ENCODE assay signal across 25 mouse cellular contexts in genomic region chr9:70650260-70650659, GRCm38 (mm10).
"Had no signal": no experiment of that assay in that cellular context is flagged by ENCODE, and none has a peak within 500 bp of the region (broad histone marks: within the 10 kb centered on the region; RNA-seq: fewer than 3 reads in every experiment).

No protein-coding gene starts in this region.

- H3K4me1 ChIP-seq: lung, embryonic 15.5 days had no signal

- H3K27me3 ChIP-seq: liver, embryonic 13.5 days; liver, embryonic 15.5 days; lung, embryonic 15.5 days; midbrain, embryonic 12.5 days; neural tube, embryonic 13.5 days; neural tube, embryonic 15.5 days; stomach, embryonic 15.5 days had no signal

- ATAC-seq: liver, postnatal 0 days; lung, postnatal 0 days; midbrain, embryonic 16.5 days had no signal

- H3K4me2 ChIP-seq: liver, embryonic 13.5 days; liver, embryonic 15.5 days; lung, embryonic 15.5 days; midbrain, embryonic 12.5 days; neural tube, embryonic 13.5 days; neural tube, embryonic 15.5 days; stomach, embryonic 15.5 days had no signal

- H3K9ac ChIP-seq: liver, embryonic 13.5 days; liver, embryonic 15.5 days; liver, postnatal 0 days; lung, embryonic 15.5 days; midbrain, embryonic 12.5 days; neural tube, embryonic 13.5 days; neural tube, embryonic 15.5 days; stomach, embryonic 15.5 days had no signal

- H3K36me3 ChIP-seq: lung, embryonic 15.5 days; midbrain, embryonic 10.5 days; midbrain, embryonic 12.5 days; neural tube, embryonic 15.5 days; stomach, embryonic 15.5 days had no signal

- H3K4me3 ChIP-seq: liver, embryonic 13.5 days; liver, embryonic 15.5 days; lung, embryonic 15.5 days; midbrain, embryonic 10.5 days; midbrain, embryonic 12.5 days; myocyte; neural tube, embryonic 13.5 days; neural tube, embryonic 15.5 days; stomach, embryonic 15.5 days had no signal

- H3K27ac ChIP-seq: liver, embryonic 13.5 days; liver, embryonic 15.5 days; lung, embryonic 15.5 days; midbrain, embryonic 10.5 days; midbrain, embryonic 12.5 days; neural tube, embryonic 13.5 days; neural tube, embryonic 15.5 days; stomach, embryonic 15.5 days; stomach, postnatal 0 days had no signal

- DNase-seq: liver, embryonic 13.5 days; liver, postnatal 0 days; lung, adult 2 months; lung, postnatal 14 days; lung, postnatal 36 days; midbrain, embryonic 14.5 days; retina, postnatal 1 day; right cerebral cortex, adult 18-20 months; right cerebral cortex, postnatal 25 days; right cerebral cortex, postnatal 4 days; spleen, adult 18-20 months; thymus, adult 18-20 months; thymus, postnatal 25 days; thymus, postnatal 4 days had no signal

- H3K9me3 ChIP-seq: liver, embryonic 13.5 days; liver, embryonic 15.5 days; lung, embryonic 15.5 days; midbrain, embryonic 10.5 days; midbrain, embryonic 12.5 days; neural tube, embryonic 13.5 days; neural tube, embryonic 15.5 days; stomach, embryonic 15.5 days had no signal
